In the genomic region with DNA sequence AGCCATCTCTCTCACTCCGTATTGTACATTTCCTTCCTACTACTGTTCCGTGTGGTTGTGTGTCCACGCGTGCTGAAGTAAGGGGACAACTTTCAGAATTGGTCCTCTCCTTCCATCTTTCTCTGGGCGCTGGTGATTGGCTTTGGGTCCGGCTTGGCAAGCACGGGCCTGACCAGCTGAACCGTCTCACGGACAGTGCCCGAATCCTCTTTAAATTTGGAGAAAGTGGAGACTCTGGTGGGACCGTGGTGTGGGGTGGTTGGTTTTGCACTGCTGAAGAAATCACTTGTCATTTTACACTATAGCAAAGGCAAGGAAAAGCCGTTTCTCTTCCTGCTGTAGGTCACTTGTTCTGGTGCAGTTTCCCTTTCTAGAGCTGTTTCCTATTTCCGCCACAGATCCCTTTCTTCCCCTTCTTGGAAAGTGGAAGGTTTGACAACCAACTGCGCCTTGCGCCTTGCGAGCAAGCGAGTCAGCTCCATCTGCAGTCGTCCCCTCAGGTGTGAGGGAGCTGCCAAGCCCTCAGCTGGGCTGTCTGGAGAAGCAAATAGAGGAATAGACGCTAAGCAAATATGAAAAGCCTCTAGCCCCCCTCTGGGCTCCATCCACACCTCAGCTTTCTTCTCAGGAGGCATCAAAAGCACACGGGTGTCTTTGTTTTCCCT, we compare ENCODE assay signal across 16 mouse cellular contexts.
A peak's percentile ranks its signal among the peaks of the same experiment; 100 is the strongest.
DNase-seq lines count a peak whose midpoint lies in the region; ATAC-seq and TF ChIP-seq lines count a peak whose summit lies in the region.
"Had no signal": no experiment of that assay in that cellular context is flagged by ENCODE, and none has a peak within 500 bp of the region (broad histone marks: within the 10 kb centered on the region; RNA-seq: fewer than 3 reads in every experiment).

No protein-coding gene starts in this region.

- ATAC-seq in hindbrain, embryonic 11.5 days (ENCODE audit: low FRiP score): no peak
- no peak for ATAC-seq in hindbrain, embryonic 14.5 days (ENCODE audit: low FRiP score)
- ATAC-seq: activated CD4-positive, CD25-positive, alpha-beta regulatory T cell, adult 4 months; intestine, postnatal 0 days had no signal

- peaks cover 77% of the 10 kb centered on the region for H3K4me1 ChIP-seq in hindbrain, embryonic 10.5 days (replicated peaks)
- peaks cover 33% of the 10 kb centered on the region for H3K4me1 ChIP-seq in hindbrain, embryonic 11.5 days (replicated peaks; ENCODE audit: control insufficient read depth, insufficient read depth, low read length)
- peaks cover 70% of the 10 kb centered on the region for H3K4me1 ChIP-seq in hindbrain, embryonic 14.5 days (replicated peaks; ENCODE audit: control insufficient read depth, insufficient read depth, low read length)

- H3K27ac ChIP-seq in hindbrain, embryonic 10.5 days: peak overlapping the region; percentile 31; the same call in 1 of the 2 replicates
- no peak overlapping the region for H3K27ac ChIP-seq in hindbrain, embryonic 11.5 days (ENCODE audit: low read depth, low read length)
- H3K27ac ChIP-seq in hindbrain, embryonic 14.5 days: peak overlapping the region; percentile 52
- H3K27ac ChIP-seq: left cerebral cortex, adult 2 months; stomach, embryonic 15.5 days had no signal

- no peak overlapping the region for H3K4me3 ChIP-seq in hindbrain, embryonic 10.5 days
- no peak overlapping the region for H3K4me3 ChIP-seq in hindbrain, embryonic 11.5 days (ENCODE audit: low read depth, low read length)
- H3K4me3 ChIP-seq in hindbrain, embryonic 14.5 days (replicated peaks; ENCODE audit: low read length): no peak overlapping the region
- H3K4me3 ChIP-seq: left cerebral cortex, adult 2 months; myocyte; stomach, embryonic 15.5 days had no signal

- no peaks in the 10 kb centered on the region for H3K9me3 ChIP-seq in hindbrain, embryonic 10.5 days
- no peaks in the 10 kb centered on the region for H3K9me3 ChIP-seq in hindbrain, embryonic 11.5 days (ENCODE audit: control insufficient read depth, low read length)
- H3K9me3 ChIP-seq in hindbrain, embryonic 14.5 days (ENCODE audit: control insufficient read depth, low read length): no peaks in the 10 kb centered on the region
- H3K9me3 ChIP-seq: stomach, embryonic 15.5 days had no signal

- 87% methylated on average over 20 of the region's 20 CpGs for WGBS in hindbrain, embryonic 10.5 days
- WGBS in hindbrain, embryonic 11.5 days: 86% methylated on average over 20 of the region's 20 CpGs
- 77% methylated on average over 20 of the region's 20 CpGs for WGBS in hindbrain, embryonic 14.5 days

- no peak for TF ChIP-seq POLR2A in brain, embryonic 14.5 days (IDR thresholded peaks at IDR 0.05; ENCODE audit: borderline replicate concordance, extremely low read depth, insufficient read depth, insufficient read length, poor library complexity, severe bottlenecking)

- H3K36me3 ChIP-seq in hindbrain, embryonic 10.5 days: peaks cover 17% of the 10 kb centered on the region
- 0 out of 2 replicates have a peak, but pooled peaks cover 2% of the 10 kb centered on the region for H3K36me3 ChIP-seq in hindbrain, embryonic 11.5 days (ENCODE audit: control insufficient read depth, insufficient read depth, low read length)
- no peaks in the 10 kb centered on the region for H3K36me3 ChIP-seq in hindbrain, embryonic 14.5 days (replicated peaks; ENCODE audit: control insufficient read depth, insufficient read depth)
- H3K36me3 ChIP-seq: stomach, embryonic 15.5 days had no signal

- no peak overlapping the region for H3K9ac ChIP-seq in hindbrain, embryonic 11.5 days (ENCODE audit: low read depth, low read length)
- H3K9ac ChIP-seq in hindbrain, embryonic 14.5 days: no peak overlapping the region
- H3K9ac ChIP-seq: stomach, embryonic 15.5 days had no signal

- no peak overlapping the region for H3K4me2 ChIP-seq in hindbrain, embryonic 11.5 days (replicated peaks; ENCODE audit: low read depth, low read length)
- H3K4me2 ChIP-seq in hindbrain, embryonic 14.5 days (replicated peaks): no peak overlapping the region
- H3K4me2 ChIP-seq: stomach, embryonic 15.5 days had no signal

- no peaks in the 10 kb centered on the region for H3K27me3 ChIP-seq in hindbrain, embryonic 10.5 days (ENCODE audit: insufficient read depth, poor library complexity, severe bottlenecking)
- H3K27me3 ChIP-seq in hindbrain, embryonic 11.5 days (ENCODE audit: control insufficient read depth, insufficient read depth, low read length): no peaks in the 10 kb centered on the region
- no peaks in the 10 kb centered on the region for H3K27me3 ChIP-seq in hindbrain, embryonic 14.5 days (ENCODE audit: control insufficient read depth, insufficient read depth, low read length)
- H3K27me3 ChIP-seq: stomach, embryonic 15.5 days had no signal

- TF ChIP-seq CTCF in brain, embryonic 14.5 days (IDR thresholded peaks at IDR 0.05; ENCODE audit: borderline replicate concordance, extremely low read depth, insufficient read depth, insufficient read length): no peak

- DNase-seq in hindbrain, embryonic 10.5 days (ENCODE audit: low spot score): no peak
- DNase-seq in hindbrain, embryonic 11.5 days (ENCODE audit: low spot score): no peak
- peak; percentile 77 for DNase-seq in brain, embryonic 14.5 days (ENCODE audit: low read depth)
- peak; percentile 37 to 52 for DNase-seq in cerebellum, postnatal 36 days
- no peak for DNase-seq in hindbrain, embryonic 14.5 days (ENCODE audit: low spot score)
- no peak for DNase-seq in layer of hippocampus, postnatal 36 days
- DNase-seq in layer of hippocampus, adult 18-20 months (ENCODE audit: low spot score in 2 of 2): no peak
- DNase-seq: heart, adult 18-20 months; heart, postnatal 10 days; kidney, postnatal 4 days; thymus, postnatal 36 days had no signal

Comparison
In these comparisons a context has a peak if more than half of its experiments do, and no peak if none do; other contexts are left out.
1. DNase-seq: peak in brain, embryonic 14.5 days (single experiment) and cerebellum, postnatal 36 days (2 of 2); none in hindbrain, embryonic 10.5 days (single experiment), hindbrain, embryonic 11.5 days (single experiment), hindbrain, embryonic 14.5 days (single experiment), layer of hippocampus, postnatal 36 days (0 of 2) and layer of hippocampus, adult 18-20 months (0 of 2).